Mouse (Mus musculus): ENCODE results near the gene Ube2ql1.

Ube2ql1 gene

DNA sequence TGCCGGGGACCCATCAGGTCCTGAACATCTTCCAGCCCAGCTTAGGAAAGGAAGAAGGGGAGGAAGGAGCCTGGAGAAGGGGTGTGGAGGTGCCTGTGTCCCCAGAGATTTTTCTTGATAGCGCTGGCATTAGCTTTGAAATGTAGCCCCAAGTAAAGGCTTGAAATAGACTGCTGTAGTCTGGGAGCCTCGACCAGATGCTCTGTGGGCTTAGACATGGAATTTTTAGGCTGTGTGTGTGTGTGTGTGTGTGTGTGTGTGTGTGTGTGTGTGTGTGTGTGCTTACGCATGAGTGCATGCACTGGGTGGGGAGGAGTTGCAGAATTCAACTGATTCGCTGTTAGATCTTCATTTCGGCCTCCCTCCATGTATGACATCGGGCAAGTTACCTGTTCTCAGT lies 31.5 kb downstream of the Ube2ql1 start:
- no peak for DNase-seq (ENCODE audit: low read depth, low spot score)

DNA sequence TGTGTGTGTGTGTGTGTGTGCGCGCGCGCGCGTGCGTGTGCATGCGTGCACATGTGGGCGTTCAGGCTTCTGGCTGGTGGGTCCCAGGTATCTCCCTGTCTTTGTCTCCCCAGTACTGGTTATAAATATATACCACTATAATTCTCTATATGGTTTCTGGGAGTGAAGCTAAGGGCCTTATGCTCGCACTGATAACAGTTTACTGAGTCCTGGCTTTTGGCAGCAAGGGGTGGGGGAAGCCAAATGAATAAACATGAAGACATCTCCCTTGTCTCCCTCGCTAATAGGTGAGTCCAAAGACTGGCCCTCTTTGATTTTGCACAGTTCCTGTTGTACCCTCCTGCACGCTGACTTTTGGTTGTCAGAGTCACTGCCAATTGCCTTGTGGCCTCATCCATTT lies 32.2 kb downstream of the Ube2ql1 start:
- no peak for DNase-seq (ENCODE audit: low read depth, low spot score)

DNA sequence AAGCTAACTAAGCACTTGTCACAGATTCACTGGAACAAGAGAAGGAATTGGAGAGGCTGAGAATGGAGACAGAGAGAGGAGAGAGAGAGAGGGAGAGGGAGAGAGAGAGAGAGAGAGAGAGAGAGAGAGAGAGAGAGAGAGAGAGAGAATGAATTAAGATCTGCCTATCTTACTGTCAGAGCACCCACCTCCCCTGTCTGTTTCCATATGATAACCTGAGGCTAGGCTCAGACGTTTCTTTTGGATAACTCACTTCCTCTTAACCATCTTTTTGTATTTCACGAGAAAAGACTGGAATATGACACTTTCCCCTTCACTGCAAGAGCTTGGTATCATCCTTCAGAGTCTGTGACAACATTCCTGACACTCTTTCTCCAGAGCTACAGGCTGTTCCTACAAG lies 32.8 kb downstream of the Ube2ql1 start:
- no peak for DNase-seq (ENCODE audit: low read depth, low spot score)

DNA sequence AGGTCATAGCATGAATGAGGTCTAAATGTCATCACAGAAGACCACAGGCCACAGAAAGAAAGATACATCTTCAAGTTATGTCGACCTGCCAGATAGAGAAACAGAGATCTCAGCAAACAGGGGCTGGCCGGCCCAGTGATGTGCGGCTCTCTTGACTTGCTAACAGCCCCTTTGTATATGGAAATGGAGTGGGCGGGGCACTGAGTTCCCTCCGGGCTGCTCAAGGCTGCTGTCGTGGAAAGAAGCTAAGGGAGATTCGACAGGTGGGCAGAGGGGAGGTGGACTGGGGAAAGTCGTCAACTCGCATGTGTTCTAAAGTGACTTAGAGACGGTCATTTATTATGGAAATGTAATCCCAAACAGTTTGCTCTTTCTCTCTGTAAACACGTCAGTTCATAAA lies 36.2 kb downstream of the Ube2ql1 start:
- no peak for DNase-seq (ENCODE audit: low read depth, low spot score)

DNA sequence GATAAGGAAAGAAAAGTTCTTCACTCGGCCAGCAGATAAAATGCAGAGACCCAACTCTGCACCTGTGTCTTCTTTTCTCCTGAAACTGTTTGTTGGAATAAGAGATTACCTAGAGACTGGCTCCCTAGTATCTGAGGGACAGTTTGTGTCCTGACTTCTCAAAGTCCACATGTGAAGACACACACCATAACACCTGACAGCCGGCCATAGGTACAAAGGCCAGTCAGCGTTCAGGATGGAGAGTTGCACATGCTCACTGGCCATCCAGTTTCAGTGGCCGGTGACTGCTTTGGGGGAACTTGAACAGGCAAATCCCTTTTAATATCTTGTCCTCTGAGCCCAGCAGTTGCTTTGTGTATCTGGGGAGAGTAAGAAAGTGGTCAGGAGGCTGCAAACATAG lies 38.3 kb downstream of the Ube2ql1 start:
- no peak for DNase-seq (ENCODE audit: low read depth, low spot score)

DNA sequence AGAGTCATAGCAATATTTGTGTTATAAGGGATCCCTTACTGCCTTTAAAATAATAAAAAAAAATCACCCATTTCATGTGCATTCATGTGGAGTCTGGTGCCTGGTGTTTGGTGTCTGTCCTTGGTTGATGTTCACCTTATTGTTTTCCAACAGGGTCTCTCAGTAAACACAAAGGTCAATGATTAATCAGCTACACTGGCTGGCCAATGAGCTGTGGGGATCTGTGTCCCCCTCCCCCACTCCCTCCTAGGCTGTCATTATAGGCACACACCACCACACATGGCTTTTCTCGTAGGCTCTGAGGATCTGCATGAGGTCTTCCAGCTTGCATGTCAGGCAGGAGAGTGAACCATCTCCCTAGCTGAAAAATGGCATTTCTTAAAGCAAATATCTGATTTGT lies 38.9 kb downstream of the Ube2ql1 start:
- no peak for DNase-seq (ENCODE audit: low read depth, low spot score)

DNA sequence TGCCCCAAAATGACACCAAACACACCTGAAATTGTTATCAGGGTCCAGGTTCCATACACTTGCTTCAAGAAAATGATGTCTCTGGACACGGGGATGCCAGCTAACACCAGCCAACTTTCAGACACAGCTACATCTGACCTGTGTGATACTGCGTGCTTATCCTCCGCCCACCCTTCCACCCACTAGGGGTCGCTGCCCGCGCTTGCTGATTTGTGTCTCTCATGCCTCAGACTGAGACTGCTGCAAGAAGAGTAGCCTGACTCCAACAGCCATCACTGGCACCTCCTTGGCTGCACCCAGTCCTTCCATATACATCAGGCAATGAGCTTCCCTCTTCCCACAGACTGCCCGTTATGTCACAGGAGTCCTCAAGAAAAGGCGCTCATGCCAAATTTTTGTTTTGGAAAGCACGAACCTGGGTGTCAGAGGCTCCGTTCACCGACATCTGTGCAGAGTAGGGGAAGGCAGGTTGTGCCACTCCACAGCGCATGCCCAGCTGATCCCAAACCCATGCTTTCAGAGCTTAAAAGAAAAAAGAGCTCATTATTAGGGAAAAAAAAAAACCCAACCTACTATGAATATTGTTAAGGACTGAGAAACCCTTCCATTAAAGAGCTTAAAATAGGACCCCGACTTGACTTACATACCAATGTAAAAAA lies 43.2 kb downstream of the Ube2ql1 start:
- no peak for DNase-seq (ENCODE audit: low read depth, low spot score)

DNA sequence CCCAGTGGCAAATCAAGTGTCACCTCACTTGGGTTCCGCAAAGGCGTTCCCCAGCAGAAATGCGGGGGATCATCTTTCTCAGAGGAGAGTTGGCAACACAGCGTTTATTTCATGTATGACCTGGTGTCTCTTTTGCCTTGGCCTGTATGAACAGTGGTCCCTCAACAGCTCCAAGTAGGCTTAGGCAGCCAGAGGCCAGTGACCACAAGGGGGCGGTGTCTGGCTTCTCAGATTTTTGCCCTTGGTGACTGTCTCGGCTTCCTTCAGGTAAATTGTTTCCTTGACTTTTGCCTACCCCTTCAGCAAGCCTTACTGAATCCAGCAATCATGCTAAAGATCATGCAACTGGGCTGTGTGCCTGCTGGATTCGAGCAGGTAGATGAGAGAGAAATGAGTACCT lies 48.6 kb downstream of the Ube2ql1 start:
- no peak for DNase-seq (ENCODE audit: low read depth, low spot score)

DNA sequence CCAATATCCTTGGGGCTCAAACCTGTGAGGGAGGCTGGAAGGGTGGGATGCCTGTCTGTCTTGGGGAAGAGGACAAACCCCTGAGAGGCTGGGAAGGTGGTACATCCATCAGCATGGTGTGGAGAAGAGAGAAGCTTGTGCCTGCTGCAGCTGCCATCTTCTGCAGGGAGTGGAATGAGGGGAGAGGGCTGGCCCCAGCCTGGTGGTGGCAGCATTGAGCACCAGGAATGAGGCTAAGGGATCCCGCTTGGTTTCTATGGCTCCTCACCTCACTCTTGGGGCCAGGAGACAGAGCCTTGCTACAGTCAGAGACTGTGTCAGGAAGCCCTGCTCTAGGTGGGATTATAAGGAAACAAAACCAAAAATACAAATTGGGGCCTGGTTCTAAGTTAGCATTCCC lies 52.7 kb downstream of the Ube2ql1 start:
- DNase-seq (ENCODE audit: low read depth, low spot score), result no peak

DNA sequence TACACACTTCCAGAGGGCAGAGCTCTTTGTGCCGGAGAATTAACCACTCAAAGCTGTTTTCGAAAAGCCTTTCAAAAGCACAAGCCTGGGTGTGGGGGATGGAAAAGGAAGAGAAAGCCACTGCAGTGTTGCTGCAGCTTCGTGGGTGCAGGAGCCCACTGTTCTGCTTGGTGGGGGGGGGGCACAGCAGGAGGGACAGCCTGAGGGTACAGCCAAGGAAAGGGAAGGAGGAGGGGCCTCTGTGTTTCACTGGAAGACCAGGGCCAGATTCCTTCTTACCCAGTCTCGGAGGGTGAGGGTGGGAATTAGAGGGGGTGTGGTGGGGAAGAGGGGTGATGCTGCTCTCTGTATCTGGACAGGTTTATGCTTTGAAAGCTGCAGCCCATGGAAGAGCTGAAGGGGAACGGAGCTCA lies 54.3 kb downstream of the Ube2ql1 start:
- DNase-seq (ENCODE audit: low read depth, low spot score), result no peak

DNA sequence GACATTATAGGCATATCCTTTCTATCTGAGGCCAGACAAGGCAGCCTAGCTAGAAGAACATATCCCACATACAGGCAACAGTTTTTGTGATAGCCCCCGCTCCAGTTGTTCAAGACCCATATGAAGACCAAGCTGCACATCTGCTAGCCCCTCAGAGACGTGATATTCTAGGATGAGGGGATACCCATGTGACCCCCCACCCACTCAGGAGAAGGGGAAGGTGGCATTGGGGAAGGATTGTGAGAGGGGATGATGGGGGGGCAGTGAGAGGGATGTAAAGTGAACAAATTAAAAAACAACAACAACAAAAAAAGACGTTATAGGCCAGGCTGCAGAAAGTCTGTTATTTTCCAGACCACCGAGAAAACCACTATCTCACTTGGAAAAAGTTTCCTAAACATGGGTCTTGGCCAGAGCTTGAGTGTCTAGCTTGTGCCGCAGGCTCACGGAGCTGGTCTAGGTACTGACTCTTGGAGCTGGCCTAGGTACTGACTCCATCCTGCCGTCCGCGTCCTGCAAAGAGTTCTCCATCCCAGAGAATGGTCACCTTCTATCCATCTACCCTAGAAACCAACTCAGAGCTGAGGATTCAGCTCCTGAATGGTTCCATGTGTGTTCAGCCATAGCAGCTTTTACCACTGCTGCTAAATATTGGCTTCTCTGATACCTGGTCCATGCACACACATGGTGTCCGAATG lies 65.6 kb downstream of the Ube2ql1 start:
- DNase-seq (ENCODE audit: low read depth, low spot score), result no peak

DNA sequence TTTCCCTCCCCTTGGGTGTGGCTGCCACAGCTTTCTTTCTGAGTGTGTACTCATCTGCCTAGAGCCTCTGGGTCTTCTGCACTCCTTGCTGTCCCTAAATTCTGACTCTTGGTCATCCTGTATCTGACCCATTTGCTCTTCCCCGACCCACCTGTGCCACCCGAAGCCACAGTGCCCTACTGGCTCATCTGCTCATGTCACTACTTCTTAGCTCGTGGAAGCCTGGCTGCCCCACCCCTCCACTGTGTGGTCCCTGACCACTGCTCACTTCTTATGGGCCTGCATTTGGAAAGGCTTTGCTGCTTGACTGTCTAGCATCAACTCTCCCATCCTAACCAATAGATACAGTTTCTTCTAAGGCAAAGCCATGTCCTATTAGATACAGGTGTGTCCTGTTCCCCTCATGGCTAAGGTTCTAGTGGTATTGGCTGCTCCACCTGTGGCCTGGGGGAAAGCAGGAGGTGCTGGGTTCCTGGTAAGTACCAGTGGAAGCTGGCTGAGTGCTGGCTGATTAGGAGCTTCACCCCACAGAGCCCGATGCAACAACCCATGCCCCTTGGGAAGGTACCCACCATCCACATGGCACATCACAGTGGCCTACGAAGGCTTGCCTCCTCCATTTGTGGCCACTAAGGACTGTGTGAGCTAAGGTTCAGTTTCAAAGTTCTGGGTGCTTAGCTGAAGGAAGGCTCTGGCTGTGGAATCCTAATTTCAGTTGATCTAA lies 66.3 kb downstream of the Ube2ql1 start:
- DNase-seq (ENCODE audit: low read depth, low spot score), result no peak

DNA sequence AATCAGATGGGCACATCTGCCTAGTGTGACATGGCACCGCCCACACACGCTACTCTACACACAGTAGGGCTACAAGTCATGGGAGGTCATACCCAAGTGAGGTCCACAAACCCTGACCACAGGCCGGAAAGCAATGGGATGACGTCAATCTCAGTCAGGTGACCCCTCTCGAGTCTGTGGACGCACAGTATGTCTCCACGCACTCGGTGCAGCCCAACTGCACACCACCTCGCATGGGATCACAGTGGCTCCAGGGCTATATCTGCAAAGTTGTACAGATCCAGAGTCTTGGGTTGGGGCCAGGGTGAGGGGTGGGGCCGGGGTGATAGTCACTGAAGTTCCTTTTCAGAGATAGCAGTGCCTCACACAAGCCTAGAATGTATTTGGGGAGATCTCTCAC lies 67.1 kb downstream of the Ube2ql1 start:
- no peak for DNase-seq (ENCODE audit: low read depth, low spot score)

DNA sequence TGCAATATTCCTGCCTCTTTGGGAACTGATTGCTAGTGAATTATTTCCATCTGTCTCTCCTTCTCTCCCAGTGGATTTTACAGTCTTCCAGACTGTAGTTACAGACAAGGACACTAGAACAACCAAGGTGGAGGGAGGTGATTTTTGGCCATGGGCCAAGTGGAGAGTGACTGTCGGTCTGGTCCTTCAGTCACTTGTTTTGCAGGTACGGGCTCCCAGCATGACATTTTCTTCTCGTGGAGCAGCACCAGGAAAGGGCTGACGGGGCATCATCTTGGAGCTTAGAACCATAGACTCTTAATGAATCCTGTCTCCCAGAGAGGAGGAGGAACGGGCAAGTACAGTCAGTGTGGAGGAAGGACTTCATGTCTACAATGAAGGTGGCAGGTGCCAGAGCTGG lies 67.6 kb downstream of the Ube2ql1 start:
- DNase-seq (ENCODE audit: low read depth, low spot score), result no peak

DNA sequence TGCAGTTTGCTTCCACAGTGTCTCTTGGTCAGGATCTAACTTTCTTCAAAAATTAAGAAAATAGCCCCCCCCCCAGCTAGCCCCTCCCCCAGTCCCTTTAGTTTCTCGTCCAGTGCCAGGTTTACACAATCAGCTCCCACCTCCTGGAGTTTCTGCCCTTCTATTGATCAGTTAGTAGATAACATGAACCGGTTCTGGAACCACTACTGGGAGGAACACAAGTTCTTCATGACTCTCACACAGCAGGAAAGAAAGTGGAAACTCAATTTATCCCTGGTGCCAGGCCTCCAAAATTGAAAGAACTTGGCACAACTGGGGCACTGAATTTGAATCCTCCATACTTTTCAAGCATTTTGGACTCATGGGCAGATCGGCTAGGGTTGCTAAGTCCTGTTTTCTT lies 85.2 kb downstream of the Ube2ql1 start:
- no peak for DNase-seq (ENCODE audit: low read depth, low spot score)
